ENCODE assay signal across 24 mouse cellular contexts in genomic region chr9:104256085-104256484, GRCm38 (mm10).
"Had no signal": no experiment of that assay in that cellular context is flagged by ENCODE, and none has a peak within 500 bp of the region (broad histone marks: within the 10 kb centered on the region; RNA-seq: fewer than 3 reads in every experiment).

No protein-coding gene starts in this region.

- H3K4me2 ChIP-seq: heart, embryonic 12.5 days; hindbrain, embryonic 12.5 days; hindbrain, embryonic 14.5 days; intestine, embryonic 15.5 days; limb, embryonic 12.5 days had no signal

- H3K27me3 ChIP-seq: heart, embryonic 12.5 days; hindbrain, embryonic 12.5 days; intestine, embryonic 15.5 days; limb, embryonic 12.5 days had no signal

- ATAC-seq: forebrain, postnatal 0 days; hindbrain, embryonic 16.5 days; inflammation-experienced regulatory T-cells, adult 6 months; intestine, embryonic 15.5 days; intestine, postnatal 0 days had no signal

- H3K27ac ChIP-seq: heart, embryonic 10.5 days; hindbrain, embryonic 10.5 days; hindbrain, embryonic 12.5 days; hindbrain, embryonic 14.5 days; intestine, embryonic 15.5 days; limb, embryonic 10.5 days; limb, embryonic 12.5 days; liver, embryonic 14.5 days had no signal

- H3K36me3 ChIP-seq: heart, embryonic 10.5 days; hindbrain, embryonic 10.5 days; hindbrain, embryonic 12.5 days; intestine, embryonic 15.5 days; limb, embryonic 12.5 days had no signal

- H3K9ac ChIP-seq: forebrain, postnatal 0 days; heart, embryonic 12.5 days; hindbrain, embryonic 12.5 days; hindbrain, embryonic 14.5 days; intestine, embryonic 15.5 days; limb, embryonic 12.5 days; liver, embryonic 14.5 days had no signal

- H3K9me3 ChIP-seq: heart, embryonic 10.5 days; heart, embryonic 12.5 days; hindbrain, embryonic 10.5 days; hindbrain, embryonic 12.5 days; intestine, embryonic 15.5 days; limb, embryonic 10.5 days; limb, embryonic 12.5 days had no signal

- H3K4me3 ChIP-seq: heart, embryonic 10.5 days; heart, embryonic 12.5 days; hindbrain, embryonic 10.5 days; hindbrain, embryonic 12.5 days; intestine, embryonic 15.5 days; limb, embryonic 10.5 days; limb, embryonic 12.5 days had no signal

- DNase-seq: forebrain, postnatal 0 days; gastrocnemius, postnatal 14 days; gastrocnemius, postnatal 36 days; heart, adult 18-20 months; heart, postnatal 10 days; heart, postnatal 4 days; kidney, adult 8-10 months; kidney, postnatal 10 days; kidney, postnatal 25 days; kidney, postnatal 4 days; layer of hippocampus, adult 9-11 months; liver had no signal
